Mouse (Mus musculus): ENCODE measurements around the gene Birc3. TPM values are rescaled to one million over a fixed set of nuclear protein-coding genes. Genes with fewer than 3 reads are reported as not detected.

The Birc3 gene
- total RNA-seq (2014; rRNA removed) (2.3 and 2.6 TPM in 2 replicates), polyA plus RNA-seq (2015; fragmentation: Nextera tagmentation; extraction: Ambion mirVana) (0.99 and 1.5 TPM in 2 replicates)

DNA sequence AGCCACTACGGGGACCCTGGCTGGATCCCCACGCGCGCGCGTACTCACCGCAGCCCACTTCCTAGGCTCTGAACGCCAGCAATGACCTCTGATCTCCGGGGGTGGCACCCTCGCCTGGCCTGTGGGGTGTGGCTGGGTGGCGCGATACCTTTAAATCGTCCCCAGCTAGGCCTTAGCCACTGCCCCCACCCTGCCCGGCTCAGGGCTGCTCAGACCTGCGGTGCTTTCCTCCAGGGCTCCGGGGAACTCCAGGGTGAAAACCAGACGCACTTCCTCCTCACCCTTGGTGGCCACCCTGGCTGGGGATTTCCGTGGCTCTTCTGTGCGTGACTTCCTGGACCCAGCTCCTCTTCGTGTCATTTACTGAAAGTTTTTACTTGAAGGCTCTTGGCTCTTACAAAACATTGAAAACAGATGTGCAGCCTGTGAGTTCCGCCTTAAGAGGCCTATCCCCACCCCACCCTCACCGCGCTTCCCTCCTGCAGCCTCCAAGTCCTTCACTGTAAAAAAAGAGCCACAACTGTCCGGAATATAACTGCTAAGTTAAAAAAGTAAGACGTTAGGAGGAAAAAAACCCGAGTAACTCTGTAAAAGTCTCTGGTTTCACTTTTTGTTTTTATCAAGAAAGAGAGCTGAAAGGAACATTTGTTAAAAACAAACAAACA lies at the start of gene Birc3:
Gene Birc3, minus strand, starts transcription at position 412 of the 665 bp plus-strand sequence.
- Histone ChIP-seq H3K27ac (ENCODE audit: low read depth, low read length) (no peak within 1 kb of the TSS), H3K4me2 (ENCODE audit: low read depth, low read length, poor library complexity, severe bottlenecking) (peak within 1 kb of the TSS; percentile 98), H3K9ac (replicated peaks; ENCODE audit: low read length, poor library complexity, severe bottlenecking) (peak within 1 kb of the TSS; percentile 60), H3K36me3 (ENCODE audit: insufficient read depth, low read length) (no peaks in the 10 kb centered on the region), H3K4me1 (ENCODE audit: insufficient read depth, low read length) (no peaks in the 10 kb centered on the region), H3K9me3 (ENCODE audit: low read length) (no peaks in the 10 kb centered on the region), H3K27me3 (ENCODE audit: insufficient read depth, low read length) (no peaks in the 10 kb centered on the region), H3K4me3 (ENCODE audit: low read depth, low read length) (peak within 1 kb of the TSS; percentile 43)
- 11% methylated on average over 26 of the region's 26 CpGs for WGBS
- no peak for TF ChIP-seq CTCF (IDR thresholded peaks at IDR 0.05)
- DNase-seq (ENCODE audit: low spot score) (no peak), ATAC-seq (ENCODE audit: low FRiP score) (peak; percentile 72)

DNA sequence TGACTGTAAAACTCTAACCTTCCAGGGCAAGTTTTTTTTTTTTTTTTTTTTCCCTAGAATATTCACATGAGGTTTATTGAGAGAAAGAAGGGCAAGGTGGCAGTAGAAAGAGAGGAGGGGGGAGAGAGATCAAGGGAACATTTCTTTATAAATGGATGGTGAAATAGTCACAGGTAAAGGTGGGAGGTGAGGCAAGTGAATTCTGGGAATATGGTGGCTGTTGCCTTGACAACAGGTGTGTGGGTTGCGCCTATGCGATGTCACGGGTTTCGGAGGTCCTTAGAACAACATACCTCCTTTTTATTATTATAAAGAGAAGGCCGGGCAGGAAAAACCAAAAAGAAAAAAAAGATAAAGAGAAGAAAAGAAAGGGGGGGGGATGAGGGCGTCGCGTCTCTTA lies 41.9 kb upstream of the Birc3 start:
- DNase-seq (ENCODE audit: low spot score) (no peak), ATAC-seq (ENCODE audit: low FRiP score) (peak; percentile 64)
- no peak overlapping the region for H3K9ac ChIP-seq (replicated peaks; ENCODE audit: low read length, poor library complexity, severe bottlenecking)
- no peak for TF ChIP-seq CTCF (IDR thresholded peaks at IDR 0.05)
- H3K27ac ChIP-seq (ENCODE audit: low read depth, low read length) = peak overlapping the region; percentile 59
- H3K27me3 ChIP-seq (ENCODE audit: insufficient read depth, low read length) = no peaks in the 10 kb centered on the region
- no peaks in the 10 kb centered on the region for H3K36me3 ChIP-seq (ENCODE audit: insufficient read depth, low read length)
- WGBS = 62% methylated on average over 8 of the region's 8 CpGs
- H3K4me2 ChIP-seq (ENCODE audit: low read depth, low read length, poor library complexity, severe bottlenecking) = peak overlapping the region; percentile 46
- no peak overlapping the region; the same call in 1 of the 2 replicates for H3K4me3 ChIP-seq (ENCODE audit: low read depth, low read length)
- H3K4me1 ChIP-seq (ENCODE audit: insufficient read depth, low read length) = no peaks in the 10 kb centered on the region
- no peaks in the 10 kb centered on the region for H3K9me3 ChIP-seq (ENCODE audit: low read length)

DNA sequence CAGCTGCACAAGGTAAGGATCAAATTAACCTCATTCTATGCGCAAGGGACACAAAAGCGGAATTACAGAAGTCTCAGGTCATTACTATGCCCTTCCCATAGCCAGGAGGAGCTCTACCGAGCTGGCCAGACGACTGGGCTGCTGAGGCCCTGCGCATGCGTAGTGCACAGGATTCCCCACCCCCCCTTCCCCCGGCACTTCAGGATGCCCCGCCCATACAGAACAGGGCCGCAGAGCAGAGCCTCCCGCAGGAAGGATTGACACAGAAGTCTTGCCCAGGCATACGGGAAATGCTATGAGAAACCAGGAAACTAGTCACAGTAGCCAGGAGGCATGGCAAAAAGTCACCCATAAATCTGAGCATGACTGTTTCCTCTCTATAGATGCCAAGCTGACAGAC lies 41.5 kb upstream of the Birc3 start:
- H3K9ac ChIP-seq (replicated peaks; ENCODE audit: low read length, poor library complexity, severe bottlenecking) = 0 out of 2 replicates have a peak overlapping the region, but pooled peaks have one; percentile 6
- H3K36me3 ChIP-seq (ENCODE audit: insufficient read depth, low read length) = no peaks in the 10 kb centered on the region
- no peaks in the 10 kb centered on the region for H3K27me3 ChIP-seq (ENCODE audit: insufficient read depth, low read length)
- TF ChIP-seq CTCF (IDR thresholded peaks at IDR 0.05) = peak; percentile 62
- peak overlapping the region; percentile 46 for H3K4me2 ChIP-seq (ENCODE audit: low read depth, low read length, poor library complexity, severe bottlenecking)
- WGBS = 2% methylated on average over 11 of the region's 11 CpGs
- peak overlapping the region; percentile 24; the same call in 1 of the 2 replicates for H3K4me3 ChIP-seq (ENCODE audit: low read depth, low read length)
- H3K9me3 ChIP-seq (ENCODE audit: low read length) = no peaks in the 10 kb centered on the region
- peak overlapping the region; percentile 59 for H3K27ac ChIP-seq (ENCODE audit: low read depth, low read length)
- peak; percentile 94 for ATAC-seq (ENCODE audit: low FRiP score)
- DNase-seq (ENCODE audit: low spot score) = peak; percentile 89
- no peaks in the 10 kb centered on the region for H3K4me1 ChIP-seq (ENCODE audit: insufficient read depth, low read length)

DNA sequence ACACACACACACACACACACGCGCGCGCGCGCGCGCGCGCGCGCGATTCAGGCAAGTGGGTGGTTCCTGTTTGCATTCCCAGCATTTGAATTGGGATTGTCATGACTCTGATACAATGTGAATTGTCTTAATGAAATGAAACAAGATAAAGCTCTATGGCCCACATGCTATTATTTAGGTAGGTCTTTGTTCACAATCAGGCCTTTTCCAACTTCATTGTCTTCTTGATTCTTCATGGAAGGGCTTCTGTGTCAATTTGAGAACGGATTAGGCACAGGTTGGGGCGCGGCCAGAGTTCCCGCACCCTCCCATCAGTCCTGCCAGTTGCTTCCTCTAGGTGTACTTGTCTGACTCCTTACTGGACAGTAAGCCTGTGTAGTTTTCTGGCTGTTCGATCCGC lies 41.0 kb upstream of the Birc3 start:
- no peak for TF ChIP-seq CTCF (IDR thresholded peaks at IDR 0.05)
- DNase-seq (ENCODE audit: low spot score) (no peak), ATAC-seq (ENCODE audit: low FRiP score) (peak; percentile 64)
- peak overlapping the region; percentile 59 for H3K27ac ChIP-seq (ENCODE audit: low read depth, low read length)
- H3K36me3 ChIP-seq (ENCODE audit: insufficient read depth, low read length) = no peaks in the 10 kb centered on the region
- peak overlapping the region; percentile 46 for H3K4me2 ChIP-seq (ENCODE audit: low read depth, low read length, poor library complexity, severe bottlenecking)
- H3K9ac ChIP-seq (replicated peaks; ENCODE audit: low read length, poor library complexity, severe bottlenecking) = 0 out of 2 replicates have a peak overlapping the region, but pooled peaks have one; percentile 6
- no peaks in the 10 kb centered on the region for H3K4me1 ChIP-seq (ENCODE audit: insufficient read depth, low read length)
- peak overlapping the region; percentile 24; the same call in 1 of the 2 replicates for H3K4me3 ChIP-seq (ENCODE audit: low read depth, low read length)
- WGBS = 53% methylated on average over 19 of the region's 19 CpGs
- no peaks in the 10 kb centered on the region for H3K27me3 ChIP-seq (ENCODE audit: insufficient read depth, low read length)
- no peaks in the 10 kb centered on the region for H3K9me3 ChIP-seq (ENCODE audit: low read length)

DNA sequence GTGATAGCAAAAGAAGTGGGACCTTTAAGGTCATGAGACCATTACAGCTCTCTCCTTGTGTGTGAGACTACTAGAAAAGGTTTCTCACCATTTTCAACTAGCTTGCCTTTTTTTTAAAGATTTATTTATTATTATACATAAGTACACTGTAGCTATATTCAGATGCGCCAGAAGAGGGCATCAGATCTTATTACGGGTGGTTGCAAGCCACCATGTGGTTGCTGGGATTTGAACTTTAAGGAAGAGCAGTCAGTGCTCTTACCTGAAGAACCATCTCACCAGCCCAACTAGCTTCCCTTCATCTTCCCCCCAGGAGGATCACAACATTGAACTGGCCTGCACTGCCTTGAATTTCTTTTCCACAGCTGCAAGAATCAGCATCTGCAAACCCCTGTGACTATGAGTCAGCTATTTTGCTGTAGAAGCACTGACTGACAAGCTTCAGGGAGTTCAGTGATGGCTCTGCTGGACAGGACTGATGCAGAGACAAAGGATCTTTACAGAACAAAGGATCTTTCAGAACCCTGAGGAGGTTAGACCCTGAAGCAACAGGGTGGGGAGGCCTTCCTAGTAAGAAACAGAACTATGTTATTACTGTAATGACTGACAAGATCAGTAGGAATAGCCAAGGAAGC lies 34.5 kb upstream of the Birc3 start:
- no peaks in the 10 kb centered on the region for H3K36me3 ChIP-seq (ENCODE audit: insufficient read depth, low read length)
- H3K9me3 ChIP-seq (ENCODE audit: low read length) = no peaks in the 10 kb centered on the region
- DNase-seq (ENCODE audit: low spot score) (no peak), ATAC-seq (ENCODE audit: low FRiP score) (no peak)
- no peaks in the 10 kb centered on the region for H3K27me3 ChIP-seq (ENCODE audit: insufficient read depth, low read length)
- no peak overlapping the region for H3K9ac ChIP-seq (replicated peaks; ENCODE audit: low read length, poor library complexity, severe bottlenecking)
- no peak overlapping the region for H3K4me2 ChIP-seq (ENCODE audit: low read depth, low read length, poor library complexity, severe bottlenecking)
- no peak overlapping the region for H3K27ac ChIP-seq (ENCODE audit: low read depth, low read length)
- no peaks in the 10 kb centered on the region for H3K4me1 ChIP-seq (ENCODE audit: insufficient read depth, low read length)
- TF ChIP-seq CTCF (IDR thresholded peaks at IDR 0.05) = no peak
- 70% methylated on average over 2 of the region's 2 CpGs for WGBS
- H3K4me3 ChIP-seq (ENCODE audit: low read depth, low read length) = no peak overlapping the region

DNA sequence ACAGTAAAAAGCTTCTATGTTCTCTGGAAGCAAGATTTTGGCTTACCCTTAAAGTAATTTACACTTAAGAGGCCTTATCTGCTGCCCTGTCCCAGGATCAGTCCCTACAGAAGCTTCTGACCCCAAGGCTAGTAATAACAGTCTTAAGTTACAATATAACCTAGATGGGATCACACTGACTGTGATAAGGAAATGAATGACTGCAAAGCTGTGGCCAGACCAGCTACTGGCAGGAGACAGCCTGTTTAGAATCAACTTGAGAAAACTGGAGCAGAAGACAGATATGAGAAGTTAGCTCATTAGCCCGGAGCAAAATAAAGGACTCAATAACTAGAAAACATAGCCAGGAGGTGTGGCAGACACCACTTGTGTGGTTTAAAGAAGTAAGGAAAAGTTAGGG lies 33.6 kb upstream of the Birc3 start:
- ATAC-seq (ENCODE audit: low FRiP score) (no peak), DNase-seq (ENCODE audit: low spot score) (no peak)
- no peaks in the 10 kb centered on the region for H3K36me3 ChIP-seq (ENCODE audit: insufficient read depth, low read length)
- no peak for TF ChIP-seq CTCF (IDR thresholded peaks at IDR 0.05)
- no peaks in the 10 kb centered on the region for H3K4me1 ChIP-seq (ENCODE audit: insufficient read depth, low read length)
- no peak overlapping the region for H3K4me2 ChIP-seq (ENCODE audit: low read depth, low read length, poor library complexity, severe bottlenecking)
- H3K9me3 ChIP-seq (ENCODE audit: low read length) = no peaks in the 10 kb centered on the region
- H3K27ac ChIP-seq (ENCODE audit: low read depth, low read length) = no peak overlapping the region
- H3K27me3 ChIP-seq (ENCODE audit: insufficient read depth, low read length) = no peaks in the 10 kb centered on the region
- H3K9ac ChIP-seq (replicated peaks; ENCODE audit: low read length, poor library complexity, severe bottlenecking) = no peak overlapping the region
- H3K4me3 ChIP-seq (ENCODE audit: low read depth, low read length) = no peak overlapping the region
- 91% methylated on average over 1 of the region's 1 CpGs for WGBS
